Mouse (Mus musculus): Measurements from ENCODE around the gene Aff4. TPM values are rescaled to one million over a fixed set of nuclear protein-coding genes. Genes with fewer than 3 reads are reported as not detected.
A peak's percentile ranks its signal among the peaks of the same experiment; 100 is the strongest.

Aff4 gene
- total RNA-seq, 2 experiments from 2014 or later: 50.8 to 83.3 TPM

DNA sequence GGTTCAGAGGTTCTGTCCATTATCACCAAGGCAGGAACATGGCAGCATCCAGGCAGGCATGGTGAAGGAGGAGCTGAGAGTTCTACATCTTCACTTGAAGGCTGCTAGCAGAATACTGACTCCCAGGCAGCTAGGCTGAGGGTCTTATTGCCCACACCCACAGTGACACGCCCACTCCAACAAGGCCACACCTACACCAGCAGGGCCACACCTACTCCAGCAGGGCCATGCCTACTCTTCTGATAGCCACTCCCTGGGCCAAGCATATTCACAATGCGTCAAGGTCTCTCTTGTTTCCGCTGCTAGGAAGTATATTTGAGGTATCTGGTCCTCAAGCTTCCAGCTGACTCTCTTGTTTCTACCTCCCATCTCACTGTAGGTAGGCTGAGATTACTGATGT is 108.4 kb downstream of the Aff4 start:
- no peak for DNase-seq

DNA sequence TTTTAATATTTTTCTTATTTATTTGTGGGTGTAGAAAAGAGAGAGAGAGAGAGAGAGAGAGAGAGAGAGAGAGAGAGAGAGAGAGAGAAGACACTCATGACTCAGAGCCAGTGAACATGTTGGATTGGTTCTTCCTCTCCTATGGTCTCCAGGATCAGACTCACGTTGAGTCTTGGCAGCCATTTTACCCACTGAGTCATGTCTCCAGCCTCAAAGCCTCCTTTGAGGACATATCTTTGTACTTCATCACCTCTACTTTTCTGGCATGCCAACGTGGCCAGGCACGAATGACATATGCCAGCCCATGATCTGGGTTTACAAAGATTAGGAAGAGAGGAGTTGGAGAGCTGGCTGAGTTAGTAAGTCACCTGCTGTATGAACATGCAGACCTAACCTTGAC is 109.6 kb downstream of the Aff4 start:
- no peak for DNase-seq

DNA sequence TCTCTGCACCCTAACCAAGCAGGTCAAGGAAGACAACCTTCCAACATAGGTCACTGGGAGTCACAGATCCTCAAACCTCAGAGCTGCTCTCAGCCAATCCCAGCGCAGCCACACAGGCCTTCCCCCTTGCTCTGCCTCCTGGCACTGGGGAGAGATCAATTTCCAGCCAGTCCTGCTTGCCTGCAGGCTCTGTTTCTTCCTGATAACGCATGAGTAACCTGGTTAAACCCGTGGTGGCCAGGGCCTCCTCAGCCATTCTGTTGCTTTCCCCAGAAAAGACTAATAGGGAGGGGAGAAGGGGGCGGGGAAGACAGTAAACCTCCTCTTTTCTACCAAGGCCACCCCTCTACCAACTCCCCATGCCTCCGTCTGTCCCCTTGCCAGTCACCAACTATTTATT is 111.1 kb downstream of the Aff4 start:
- DNase-seq: no peak

DNA sequence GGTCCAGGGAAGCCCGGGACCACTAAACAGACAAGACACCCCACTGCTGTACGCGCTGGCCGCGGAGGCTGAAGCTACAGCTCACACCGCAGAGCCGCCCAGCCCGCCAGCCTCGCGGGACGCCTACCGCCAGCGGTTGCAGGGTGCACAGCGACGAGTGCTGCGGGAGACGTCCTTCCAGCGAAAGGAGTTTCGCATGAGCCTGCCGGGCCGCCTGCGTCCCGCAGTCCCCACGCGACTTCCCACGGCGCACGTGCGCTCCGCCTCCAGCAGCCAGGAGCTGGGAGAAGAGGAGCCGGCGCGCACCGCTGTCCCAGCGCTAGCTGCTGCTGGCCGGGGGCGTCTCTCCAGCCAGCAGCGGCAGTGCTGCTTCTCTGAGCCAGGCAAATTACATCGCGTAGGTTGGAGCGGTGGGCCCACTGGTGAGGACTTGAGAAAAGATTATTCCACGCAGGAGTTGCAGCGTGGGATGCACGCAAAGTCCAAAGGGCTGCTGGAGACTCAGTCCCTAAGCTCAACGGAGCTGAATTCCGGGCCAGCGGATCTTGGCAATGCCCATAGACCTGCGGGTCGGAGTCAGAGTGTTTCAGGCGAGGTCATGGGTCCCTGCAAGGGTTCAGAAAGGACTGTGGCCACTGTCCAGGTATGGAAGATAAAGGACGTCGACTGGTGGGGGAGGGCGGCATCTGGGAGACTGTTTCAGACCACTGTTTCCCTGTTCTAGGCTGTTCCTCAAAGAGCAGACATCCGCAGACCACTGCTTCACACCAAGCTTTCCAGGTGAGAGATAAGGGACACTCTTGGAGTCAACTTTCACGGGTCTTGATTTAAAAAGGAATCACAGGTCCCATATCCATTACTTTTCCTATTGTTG is 113.2 kb downstream of the Aff4 start:
- DNase-seq: no peak

DNA sequence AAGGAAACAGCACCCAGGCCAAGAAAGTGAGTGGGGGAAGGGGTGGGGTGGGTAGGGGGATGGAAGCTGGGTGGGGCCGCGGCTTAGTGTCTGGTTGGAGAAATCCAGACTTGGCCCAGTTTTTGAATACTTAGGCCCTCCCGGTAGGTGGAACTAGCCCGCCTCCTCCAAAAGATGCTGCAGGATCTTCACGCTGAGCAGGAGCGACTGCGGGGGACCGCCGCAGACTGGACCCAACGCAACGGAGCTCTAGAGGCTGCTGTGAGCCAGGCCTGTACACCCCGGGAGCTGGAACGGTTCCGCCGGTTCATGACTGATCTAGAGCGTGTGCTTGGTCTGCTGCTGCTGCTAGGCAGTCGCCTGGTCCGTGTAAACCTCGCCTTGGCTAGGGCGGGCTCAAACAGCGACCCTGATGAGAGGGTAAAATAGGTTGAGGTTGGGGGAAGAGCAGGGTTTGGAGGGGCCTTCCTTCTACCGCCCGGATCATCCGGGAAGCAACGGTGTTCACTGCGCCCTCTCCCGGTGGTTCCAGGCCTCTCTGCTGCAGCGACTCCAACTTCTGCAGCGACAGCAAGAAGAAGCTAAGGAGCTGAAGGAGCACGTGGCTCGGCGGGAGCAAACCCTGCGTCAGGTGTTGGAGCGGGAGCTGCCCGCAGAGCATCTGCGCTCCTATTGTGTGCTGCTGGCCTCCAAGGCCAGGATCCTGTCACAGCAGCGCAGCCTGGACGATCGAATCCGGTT is 115.8 kb downstream of the Aff4 start:
- peak; percentile 72 to 88 for DNase-seq

DNA sequence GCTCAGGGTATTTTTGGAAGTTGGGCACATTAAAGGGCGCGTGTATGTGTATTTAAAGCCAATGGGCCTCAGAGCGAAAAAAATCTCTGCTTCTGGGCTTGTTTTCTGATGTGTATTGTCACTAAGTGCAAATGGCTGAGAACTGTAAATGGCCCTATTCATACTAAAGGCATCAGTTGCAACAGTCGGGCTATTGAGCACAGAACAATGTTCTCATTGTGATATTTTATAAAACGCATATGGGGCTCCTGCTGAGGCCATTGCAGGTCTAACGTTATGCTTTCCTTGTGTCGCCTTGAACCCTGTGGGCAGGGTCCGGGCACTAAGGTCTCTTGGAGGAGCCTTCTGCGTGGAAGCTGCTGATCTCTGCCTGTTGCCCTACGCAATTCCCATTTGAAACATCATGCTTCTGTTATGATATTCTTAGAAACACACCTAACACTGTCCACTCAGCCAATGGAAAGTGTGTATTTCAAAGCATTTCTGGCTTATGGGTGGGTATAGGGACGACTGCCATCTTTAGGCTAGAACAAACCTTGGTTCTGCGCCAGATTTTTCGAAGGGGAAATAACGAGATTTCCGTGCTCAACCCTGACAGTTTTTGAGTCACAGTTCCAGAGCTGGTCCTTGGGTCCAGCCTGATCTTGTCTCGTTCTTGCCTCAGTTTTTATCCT is 118.8 kb downstream of the Aff4 start:
- no peak for DNase-seq

DNA sequence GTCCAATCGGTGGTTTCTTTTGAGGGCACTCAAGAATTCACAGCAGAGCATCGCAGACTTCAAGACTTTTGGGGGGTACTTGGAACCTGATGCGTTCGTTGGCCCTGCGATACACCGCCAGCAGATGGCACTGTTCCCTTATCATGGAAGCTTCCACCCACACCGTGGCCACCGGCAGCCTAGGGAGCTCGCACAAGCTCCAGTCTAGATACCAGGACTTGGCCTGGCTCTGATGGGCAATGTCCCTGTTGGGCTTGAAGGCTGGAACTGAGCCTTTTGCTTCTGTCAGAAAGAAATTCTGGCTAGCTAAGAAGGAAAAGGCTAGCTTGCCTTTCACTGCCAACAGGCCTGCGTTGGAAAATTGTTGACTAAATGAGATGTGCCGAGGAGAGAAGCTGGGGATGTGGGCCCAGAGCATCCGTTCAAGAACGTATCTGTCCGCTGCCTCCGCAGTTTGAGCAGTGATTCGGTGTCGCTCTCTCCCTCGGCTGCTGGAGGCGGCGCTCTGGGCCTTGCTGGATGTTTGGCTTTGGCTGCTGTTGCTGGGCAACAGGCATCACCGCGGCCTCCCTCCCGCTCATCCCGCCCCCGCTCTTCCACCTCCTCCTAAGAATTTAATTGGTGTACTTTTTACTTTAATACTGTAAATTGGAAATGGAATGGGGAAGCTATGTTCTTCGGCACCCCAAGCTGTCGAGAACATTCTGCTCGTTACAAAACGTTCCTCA is 119.5 kb downstream of the Aff4 start, which contains the start of gene Gm9837:
Gm9837 (minus strand) TSS at position 512 of the 728 bp plus-strand sequence.
- DNase-seq: peak; percentile 91 to 97

Small RNA genes within 50 kb of the gene (microRNA-seq; reads per million reads assigned to microRNA genes)
- 0 to 0.76 reads per million in 2 experiments for gene Mir6920

Other genes starting within 250 kb of the Aff4 start
- gene Hspa4, start 50.4 kb upstream of the Aff4 start, total RNA-seq (2021): 100 to 1,000 TPM; 121 to 131 TPM
- gene Zcchc10, start 26.2 kb upstream of the Aff4 start, total RNA-seq (2021): 1 to 10 TPM; 6.1 to 6.6 TPM
- not detected for gene Leap2, start 72.3 kb downstream of the Aff4 start, total RNA-seq (2021)
- 1,000 to 10,000 TPM; 2,590 to 2,622 TPM for gene Uqcrq, start 80.0 kb downstream of the Aff4 start, total RNA-seq (2021)
- gene Gdf9, start 80.2 kb downstream of the Aff4 start, total RNA-seq (2021): under 1 TPM; 0.52 to 0.80 TPM
- not detected for gene Gm10447, start 106.3 kb downstream of the Aff4 start, total RNA-seq (2021)
- gene Shroom1, start 106.4 kb downstream of the Aff4 start, total RNA-seq (2021): under 1 TPM; 0.30 to 0.57 TPM
- not detected for gene Gm9837, start 119.6 kb downstream of the Aff4 start, total RNA-seq (2021)
- gene Gm9945, start 129.3 kb downstream of the Aff4 start, total RNA-seq (2021): not detected
- under 1 TPM; 0.28 to 0.30 TPM for gene Sowaha, start 129.4 kb downstream of the Aff4 start, total RNA-seq (2021)
- gene Sept8, start 168.4 kb downstream of the Aff4 start, total RNA-seq (2021): 10 to 100 TPM; 24.7 to 24.8 TPM
- gene Kif3a, start 216.5 kb downstream of the Aff4 start, total RNA-seq (2021): 10 to 100 TPM in 1 of 2 experiments, 1 to 10 TPM in 1; 8.4 to 11.2 TPM